Mouse (Mus musculus): ENCODE data around the gene Tnfrsf1b. TPM values are rescaled to one million over a fixed set of nuclear protein-coding genes. Genes with fewer than 3 reads are reported as not detected.

The Tnfrsf1b gene
- polyA plus RNA-seq, 1 experiment, result 8.4 TPM

GRCm38 (mm10) chr4:145233487-145234228 is 13.0 kb downstream of the Tnfrsf1b start:
- Histone ChIP-seq H3K4me3 (ENCODE audit: insufficient read depth, low read depth, low read length) (no peak overlapping the region), H3K27me3 (replicated peaks; ENCODE audit: control insufficient read depth, insufficient read depth, low read length) (no peaks in the 10 kb centered on the region), H3K36me3 (ENCODE audit: control insufficient read depth, insufficient read depth, low read length) (no peaks in the 10 kb centered on the region), H3K4me1 (ENCODE audit: control insufficient read depth, insufficient read depth, low read length) (no peaks in the 10 kb centered on the region), H3K27ac (ENCODE audit: insufficient read depth, low read depth, low read length) (no peak overlapping the region)
- WGBS, result 51% methylated on average over 3 of the region's 3 CpGs
- TF ChIP-seq CTCF (conservative IDR thresholded peaks at IDR 0.05; ENCODE audit: insufficient read depth, insufficient read length, low read depth, low read length) (no peak), POLR2A (IDR thresholded peaks at IDR 0.05; ENCODE audit: low read depth, low read length) (no peak)
- peak; percentile 22 for DNase-seq

- H3K4me1 ChIP-seq (ENCODE audit: control insufficient read depth, insufficient read depth, low read length), result no peaks in the 10 kb centered on the region
- TF ChIP-seq CTCF (conservative IDR thresholded peaks at IDR 0.05; ENCODE audit: insufficient read depth, insufficient read length, low read depth, low read length), result no peak
- TF ChIP-seq POLR2A (IDR thresholded peaks at IDR 0.05; ENCODE audit: low read depth, low read length), result no peak
- no peaks in the 10 kb centered on the region for H3K36me3 ChIP-seq (ENCODE audit: control insufficient read depth, insufficient read depth, low read length)
- H3K27ac ChIP-seq (ENCODE audit: insufficient read depth, low read depth, low read length), result no peak overlapping the region
- no peak overlapping the region for H3K4me3 ChIP-seq (ENCODE audit: insufficient read depth, low read depth, low read length)
- no peaks in the 10 kb centered on the region for H3K27me3 ChIP-seq (replicated peaks; ENCODE audit: control insufficient read depth, insufficient read depth, low read length)
- 93% methylated on average over 5 of the region's 5 CpGs for WGBS
- DNase-seq, result no peak
These were observed 14.9 kb downstream of the Tnfrsf1b start for GRCm38 (mm10) chr4:145231732-145232131.

GRCm38 (mm10) chr4:145230647-145231046 is 16.0 kb downstream of the Tnfrsf1b start:
- no peaks in the 10 kb centered on the region for H3K27me3 ChIP-seq (replicated peaks; ENCODE audit: control insufficient read depth, insufficient read depth, low read length)
- no peak for DNase-seq
- WGBS, result 95% methylated on average over 2 of the region's 2 CpGs
- H3K27ac ChIP-seq (ENCODE audit: insufficient read depth, low read depth, low read length), result no peak overlapping the region
- TF ChIP-seq POLR2A (IDR thresholded peaks at IDR 0.05; ENCODE audit: low read depth, low read length) (no peak), CTCF (conservative IDR thresholded peaks at IDR 0.05; ENCODE audit: insufficient read depth, insufficient read length, low read depth, low read length) (no peak)
- no peaks in the 10 kb centered on the region for H3K36me3 ChIP-seq (ENCODE audit: control insufficient read depth, insufficient read depth, low read length)
- H3K4me3 ChIP-seq (ENCODE audit: insufficient read depth, low read depth, low read length), result no peak overlapping the region
- H3K4me1 ChIP-seq (ENCODE audit: control insufficient read depth, insufficient read depth, low read length), result no peaks in the 10 kb centered on the region

- TF ChIP-seq POLR2A (IDR thresholded peaks at IDR 0.05; ENCODE audit: low read depth, low read length) (no peak), CTCF (conservative IDR thresholded peaks at IDR 0.05; ENCODE audit: insufficient read depth, insufficient read length, low read depth, low read length) (no peak)
- 79% methylated on average over 5 of the region's 5 CpGs for WGBS
- H3K27me3 ChIP-seq (replicated peaks; ENCODE audit: control insufficient read depth, insufficient read depth, low read length), result no peaks in the 10 kb centered on the region
- peak; percentile 50 for DNase-seq
- no peaks in the 10 kb centered on the region for H3K36me3 ChIP-seq (ENCODE audit: control insufficient read depth, insufficient read depth, low read length)
- no peaks in the 10 kb centered on the region for H3K4me1 ChIP-seq (ENCODE audit: control insufficient read depth, insufficient read depth, low read length)
- no peak overlapping the region for H3K27ac ChIP-seq (ENCODE audit: insufficient read depth, low read depth, low read length)
- H3K4me3 ChIP-seq (ENCODE audit: insufficient read depth, low read depth, low read length), result no peak overlapping the region
These were observed 17.0 kb downstream of the Tnfrsf1b start for GRCm38 (mm10) chr4:145229524-145230163.

- DNase-seq, result no peak
- WGBS, result 79% methylated on average over 6 of the region's 6 CpGs
- no peak overlapping the region for H3K27ac ChIP-seq (ENCODE audit: insufficient read depth, low read depth, low read length)
- H3K4me3 ChIP-seq (ENCODE audit: insufficient read depth, low read depth, low read length), result no peak overlapping the region
- no peaks in the 10 kb centered on the region for H3K27me3 ChIP-seq (replicated peaks; ENCODE audit: control insufficient read depth, insufficient read depth, low read length)
- TF ChIP-seq CTCF (conservative IDR thresholded peaks at IDR 0.05; ENCODE audit: insufficient read depth, insufficient read length, low read depth, low read length) (no peak), POLR2A (IDR thresholded peaks at IDR 0.05; ENCODE audit: low read depth, low read length) (no peak)
- H3K4me1 ChIP-seq (ENCODE audit: control insufficient read depth, insufficient read depth, low read length), result no peaks in the 10 kb centered on the region
- no peaks in the 10 kb centered on the region for H3K36me3 ChIP-seq (ENCODE audit: control insufficient read depth, insufficient read depth, low read length)
These were observed 17.6 kb downstream of the Tnfrsf1b start for GRCm38 (mm10) chr4:145229051-145229450.

GRCm38 (mm10) chr4:145224613-145225012 is 22.1 kb downstream of the Tnfrsf1b start:
- TF ChIP-seq CTCF (conservative IDR thresholded peaks at IDR 0.05; ENCODE audit: insufficient read depth, insufficient read length, low read depth, low read length), result no peak
- TF ChIP-seq POLR2A (IDR thresholded peaks at IDR 0.05; ENCODE audit: low read depth, low read length), result no peak
- Histone ChIP-seq H3K27ac (ENCODE audit: insufficient read depth, low read depth, low read length) (no peak overlapping the region), H3K27me3 (replicated peaks; ENCODE audit: control insufficient read depth, insufficient read depth, low read length) (no peaks in the 10 kb centered on the region), H3K4me1 (ENCODE audit: control insufficient read depth, insufficient read depth, low read length) (no peaks in the 10 kb centered on the region), H3K4me3 (ENCODE audit: insufficient read depth, low read depth, low read length) (no peak overlapping the region), H3K36me3 (ENCODE audit: control insufficient read depth, insufficient read depth, low read length) (no peaks in the 10 kb centered on the region)
- whole genome bisulfite sequencing, result 88% methylated on average over 4 of the region's 4 CpGs
- DNase-seq, result no peak

- Histone ChIP-seq H3K4me1 (ENCODE audit: control insufficient read depth, insufficient read depth, low read length) (no peaks in the 10 kb centered on the region), H3K36me3 (ENCODE audit: control insufficient read depth, insufficient read depth, low read length) (no peaks in the 10 kb centered on the region), H3K27me3 (replicated peaks; ENCODE audit: control insufficient read depth, insufficient read depth, low read length) (no peaks in the 10 kb centered on the region), H3K27ac (ENCODE audit: insufficient read depth, low read depth, low read length) (no peak overlapping the region), H3K4me3 (ENCODE audit: insufficient read depth, low read depth, low read length) (no peak overlapping the region)
- DNase-seq, result no peak
- 79% methylated on average over 8 of the region's 8 CpGs for WGBS
- TF ChIP-seq POLR2A (IDR thresholded peaks at IDR 0.05; ENCODE audit: low read depth, low read length) (no peak), CTCF (conservative IDR thresholded peaks at IDR 0.05; ENCODE audit: insufficient read depth, insufficient read length, low read depth, low read length) (no peak)
These were observed 24.6 kb downstream of the Tnfrsf1b start for GRCm38 (mm10) chr4:145222064-145222463.

Measured in kidney, adult 2 months (tissue).